Mouse (Mus musculus): ENCODE results near the gene Raly. TPM values are rescaled to one million over a fixed set of nuclear protein-coding genes. Genes with fewer than 3 reads are reported as not detected.

The Raly gene
- polyA plus RNA-seq (2017; shearing (Covaris generic)): 25.4 TPM

DNA sequence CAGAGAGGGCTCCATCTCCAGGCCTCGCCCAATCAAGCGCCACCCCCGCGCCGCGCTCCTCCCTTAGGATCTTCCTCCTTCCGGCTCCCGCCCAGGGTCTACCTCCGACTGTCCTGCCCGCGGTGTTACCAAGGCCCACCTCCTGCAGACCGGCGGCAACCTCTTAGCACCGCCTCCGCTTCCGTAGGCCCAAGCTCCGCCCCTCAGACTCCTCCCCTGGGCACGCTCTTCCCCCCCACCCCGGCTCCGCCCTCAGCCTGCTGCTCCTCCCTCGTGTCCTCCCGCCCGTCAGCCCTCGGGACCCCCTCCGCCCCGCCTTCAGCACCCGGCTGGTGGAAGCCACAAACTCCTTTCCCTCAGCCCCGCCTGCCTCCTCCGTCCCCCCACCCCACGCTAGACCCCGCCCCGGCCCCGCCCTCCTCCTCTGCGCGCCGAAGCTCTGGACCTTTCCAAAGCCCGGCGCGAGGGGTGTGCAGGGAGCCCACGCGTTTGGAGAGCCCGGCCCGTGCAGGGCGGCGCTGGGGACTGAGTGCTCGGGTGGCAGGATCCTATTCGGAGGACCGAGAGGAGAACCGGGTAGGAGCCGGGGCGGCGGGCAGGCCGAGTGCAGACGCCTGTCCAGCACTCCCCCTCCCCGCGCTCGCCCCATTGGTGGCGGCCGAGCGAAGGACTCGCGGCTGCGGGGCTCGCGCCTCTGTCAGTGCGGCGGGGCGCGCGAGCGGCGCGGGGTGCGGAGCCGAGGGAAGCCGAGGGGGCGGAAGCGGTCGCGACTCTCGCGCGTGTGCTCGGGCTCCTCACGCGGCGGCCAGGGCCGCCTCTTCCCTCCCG is at the start of gene Raly, which contains the start of gene a:
Gene Raly, plus strand, starts transcription at position 441 of the 828 bp plus-strand sequence.
Gene a, plus strand, starts transcription at position 747 of the 828 bp plus-strand sequence.

DNA sequence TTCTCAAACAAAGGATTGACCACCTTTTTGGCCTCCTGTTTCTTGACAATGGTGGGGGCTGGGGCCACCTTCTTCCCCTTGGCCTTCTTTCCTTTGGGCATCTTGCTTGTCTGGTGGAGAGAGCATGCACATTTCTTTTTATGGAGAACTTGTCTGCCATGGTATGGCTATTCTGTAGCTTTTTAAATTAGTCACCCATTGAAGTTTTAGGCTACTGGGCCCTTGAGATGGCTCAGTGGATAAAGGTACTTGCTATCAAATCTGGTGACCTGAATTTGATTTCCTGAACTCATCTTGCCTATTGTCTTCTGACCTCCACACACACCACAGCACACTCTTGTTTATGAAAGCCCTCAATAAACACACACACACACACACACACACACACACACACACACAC is 21.0 kb upstream of the Raly start, which contains the start of gene Gm14214:
Gene Gm14214, minus strand, starts transcription at position 101 of the 400 bp plus-strand sequence.

DNA sequence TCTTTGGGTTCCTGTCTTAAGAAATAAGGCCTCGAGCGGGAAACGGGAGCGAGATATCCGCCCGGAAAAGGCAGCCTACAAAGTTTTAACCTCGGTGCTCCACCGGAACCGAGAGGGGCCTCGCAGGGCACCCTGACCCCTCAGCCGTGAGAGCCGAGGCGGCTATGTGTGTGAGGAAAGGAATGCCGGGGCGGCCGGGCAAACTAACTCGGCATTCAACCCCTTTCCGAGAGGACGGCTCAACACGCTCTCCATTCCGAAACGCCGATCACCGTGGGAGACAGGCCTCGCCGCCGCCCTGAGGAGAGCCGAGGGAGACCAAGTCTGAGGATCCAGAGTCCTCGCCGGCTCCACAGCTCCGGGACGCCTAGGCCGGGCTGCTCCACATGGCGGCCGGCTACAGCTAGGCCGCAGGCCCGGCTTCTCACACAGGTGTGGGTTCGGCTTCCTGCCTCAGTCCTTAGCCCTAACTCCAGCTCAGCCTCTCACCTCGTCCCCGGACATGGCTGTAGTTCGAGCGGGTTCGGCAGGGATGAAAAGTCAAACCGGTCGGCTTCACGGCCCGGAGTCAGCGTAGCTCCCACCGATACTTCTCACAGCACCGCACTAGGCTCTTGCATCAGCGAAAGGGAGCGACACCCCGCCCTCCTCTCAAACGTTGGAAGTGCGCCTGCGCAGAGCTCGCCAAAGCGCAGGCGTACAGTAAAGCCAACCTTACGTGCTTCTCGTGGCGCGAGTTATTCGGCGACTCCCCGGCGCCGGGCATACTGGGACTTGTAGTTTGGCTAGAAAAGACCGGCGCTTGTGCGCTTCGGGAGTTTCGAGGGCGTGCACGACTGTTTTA is 101.5 kb downstream of the Raly start, which contains the start of gene Eif2s2:
Gene Eif2s2, minus strand, starts transcription at position 735 of the 844 bp plus-strand sequence.

Other genes with a start within 250 kb of the Raly start
- gene 1700003F12Rik, start 244.0 kb upstream of the Raly start, polyA plus RNA-seq (2017; shearing (Covaris generic)): not detected
- gene Actl10, start 239.3 kb upstream of the Raly start, polyA plus RNA-seq (2017; shearing (Covaris generic)): not detected
- gene Necab3, start 232.2 kb upstream of the Raly start, polyA plus RNA-seq (2017; shearing (Covaris generic)): 1.1 TPM
- gene E2f1, start 221.2 kb upstream of the Raly start, polyA plus RNA-seq (2017; shearing (Covaris generic)): 1.9 TPM
- 25.2 TPM for gene Pxmp4, start 187.4 kb upstream of the Raly start, polyA plus RNA-seq (2017; shearing (Covaris generic))
- gene Zfp341, start 177.8 kb upstream of the Raly start, polyA plus RNA-seq (2017; shearing (Covaris generic)): 0.56 TPM
- gene 4930519P11Rik, start 177.7 kb upstream of the Raly start, polyA plus RNA-seq (2017; shearing (Covaris generic)): not detected
- 5.4 TPM for gene Chmp4b, start 139.4 kb upstream of the Raly start, polyA plus RNA-seq (2017; shearing (Covaris generic))
- not detected for gene Gm14214, start 21.1 kb upstream of the Raly start, polyA plus RNA-seq (2017; shearing (Covaris generic))
- not detected for gene a, start 306 bp downstream of the Raly start, polyA plus RNA-seq (2017; shearing (Covaris generic))
- 56.9 TPM for gene Eif2s2, start 101.8 kb downstream of the Raly start, polyA plus RNA-seq (2017; shearing (Covaris generic))
- gene Gm14226, start 227.2 kb downstream of the Raly start, polyA plus RNA-seq (2017; shearing (Covaris generic)): 0.09 TPM